Mouse (Mus musculus): ENCODE results near the gene Snrpa1. TPM values are rescaled to one million over a fixed set of nuclear protein-coding genes. Genes with fewer than 3 reads are reported as not detected.
A peak's percentile ranks its signal among the peaks of the same experiment; 100 is the strongest.

Gene Snrpa1
- polyA plus RNA-seq (2014; fragmentation: Nextera tagmentation; extraction: Ambion mirVana): 178 and 191 TPM in 2 replicates

- H3K27ac ChIP-seq (ENCODE audit: low read depth): no peak within 1 kb of the TSS
- H3K4me3 ChIP-seq (ENCODE audit: low read depth, low read length): peak within 1 kb of the TSS; percentile 91
- 72% methylated on average over 1 of the region's 1 CpGs for WGBS
- no peaks in the 10 kb centered on the region for H3K27me3 ChIP-seq (replicated peaks; ENCODE audit: control insufficient read depth, insufficient read depth, low read length)
- ATAC-seq (replicated peaks; ENCODE audit: low FRiP score, low TSS enrichment, low read depth) (no peak), DNase-seq (ENCODE audit: low spot score) (no peak)
- peak within 1 kb of the TSS; percentile 93 for H3K4me2 ChIP-seq (ENCODE audit: low read length)
- H3K9me3 ChIP-seq (ENCODE audit: control insufficient read depth, low read length): no peaks in the 10 kb centered on the region
- H3K9ac ChIP-seq (ENCODE audit: low read length): peak within 1 kb of the TSS; percentile 92
- peaks cover 15% of the 10 kb centered on the region for H3K36me3 ChIP-seq (ENCODE audit: control insufficient read depth, insufficient read depth, low read length)
- peaks cover 13% of the 10 kb centered on the region; the same call in 1 of the 2 replicates for H3K4me1 ChIP-seq (replicated peaks; ENCODE audit: control insufficient read depth, insufficient read depth, low read length)
Observed at GRCm38 (mm10) chr7:66058703-66059102, at the start of gene Snrpa1. TSS of gene Snrpa1 (plus strand) at chr7:66059003.

- Histone ChIP-seq H3K4me1 (replicated peaks; ENCODE audit: control insufficient read depth, insufficient read depth, low read length) (no peaks in the 10 kb centered on the region), H3K4me3 (ENCODE audit: low read depth, low read length) (no peak overlapping the region), H3K9ac (ENCODE audit: low read length) (no peak overlapping the region), H3K9me3 (ENCODE audit: control insufficient read depth, low read length) (no peaks in the 10 kb centered on the region), H3K27ac (ENCODE audit: low read depth) (no peak overlapping the region), H3K4me2 (ENCODE audit: low read length) (no peak overlapping the region), H3K36me3 (ENCODE audit: control insufficient read depth, insufficient read depth, low read length) (no peaks in the 10 kb centered on the region), H3K27me3 (replicated peaks; ENCODE audit: control insufficient read depth, insufficient read depth, low read length) (no peaks in the 10 kb centered on the region)
- no peak for ATAC-seq (replicated peaks; ENCODE audit: low FRiP score, low TSS enrichment, low read depth)
- 73% methylated on average over 6 of the region's 6 CpGs for WGBS
- no peak for DNase-seq (ENCODE audit: low spot score)
Observed at GRCm38 (mm10) chr7:66010518-66010917, 48.3 kb upstream of the Snrpa1 start.

DNA sequence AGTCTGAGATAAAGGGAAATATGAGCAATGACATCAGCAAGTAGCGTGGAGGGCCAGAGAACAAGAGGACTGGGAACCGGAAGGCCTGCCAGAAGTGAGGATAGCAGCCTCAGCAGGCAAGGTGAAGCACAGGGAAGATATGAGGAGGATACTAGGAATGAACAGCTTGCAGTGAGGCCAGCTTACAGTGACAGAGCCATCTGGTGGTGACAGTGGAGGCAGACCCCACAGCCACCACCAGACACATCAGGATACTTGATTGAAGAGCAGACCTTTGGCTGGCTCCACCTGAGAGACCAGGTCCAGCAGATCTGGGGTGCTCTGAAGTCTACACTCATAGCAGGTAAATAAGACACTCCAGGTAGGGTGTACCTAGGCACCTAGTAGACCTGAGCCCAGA, 31.1 kb upstream of the Snrpa1 start:
- no peak for ATAC-seq (replicated peaks; ENCODE audit: low FRiP score, low TSS enrichment, low read depth)
- Histone ChIP-seq H3K4me2 (ENCODE audit: low read length) (no peak overlapping the region), H3K9me3 (ENCODE audit: control insufficient read depth, low read length) (no peaks in the 10 kb centered on the region), H3K27ac (ENCODE audit: low read depth) (no peak overlapping the region), H3K4me1 (replicated peaks; ENCODE audit: control insufficient read depth, insufficient read depth, low read length) (no peaks in the 10 kb centered on the region), H3K36me3 (ENCODE audit: control insufficient read depth, insufficient read depth, low read length) (no peaks in the 10 kb centered on the region), H3K4me3 (ENCODE audit: low read depth, low read length) (no peak overlapping the region), H3K27me3 (replicated peaks; ENCODE audit: control insufficient read depth, insufficient read depth, low read length) (no peaks in the 10 kb centered on the region), H3K9ac (ENCODE audit: low read length) (no peak overlapping the region)
- no peak for DNase-seq (ENCODE audit: low spot score)
- WGBS: 85% methylated on average over 2 of the region's 2 CpGs

GRCm38 (mm10) chr7:66028766-66029512, 29.9 kb upstream of the Snrpa1 start:
- 74% methylated on average over 6 of the region's 6 CpGs for WGBS
- H3K27ac ChIP-seq (ENCODE audit: low read depth): no peak overlapping the region
- no peak overlapping the region for H3K4me2 ChIP-seq (ENCODE audit: low read length)
- no peaks in the 10 kb centered on the region for H3K36me3 ChIP-seq (ENCODE audit: control insufficient read depth, insufficient read depth, low read length)
- DNase-seq (ENCODE audit: low spot score) (no peak), ATAC-seq (replicated peaks; ENCODE audit: low FRiP score, low TSS enrichment, low read depth) (no peak)
- H3K9me3 ChIP-seq (ENCODE audit: control insufficient read depth, low read length): no peaks in the 10 kb centered on the region
- no peak overlapping the region for H3K9ac ChIP-seq (ENCODE audit: low read length)
- no peak overlapping the region for H3K4me3 ChIP-seq (ENCODE audit: low read depth, low read length)
- H3K4me1 ChIP-seq (replicated peaks; ENCODE audit: control insufficient read depth, insufficient read depth, low read length): no peaks in the 10 kb centered on the region
- H3K27me3 ChIP-seq (replicated peaks; ENCODE audit: control insufficient read depth, insufficient read depth, low read length): no peaks in the 10 kb centered on the region

GRCm38 (mm10) chr7:66036809-66037208, 22.0 kb upstream of the Snrpa1 start:
- H3K27me3 ChIP-seq (replicated peaks; ENCODE audit: control insufficient read depth, insufficient read depth, low read length): no peaks in the 10 kb centered on the region
- H3K4me1 ChIP-seq (replicated peaks; ENCODE audit: control insufficient read depth, insufficient read depth, low read length): 0 out of 2 replicates have a peak, but pooled peaks cover 5% of the 10 kb centered on the region
- H3K36me3 ChIP-seq (ENCODE audit: control insufficient read depth, insufficient read depth, low read length): no peaks in the 10 kb centered on the region
- no peak overlapping the region for H3K27ac ChIP-seq (ENCODE audit: low read depth)
- H3K9ac ChIP-seq (ENCODE audit: low read length): no peak overlapping the region
- no peak for ATAC-seq (replicated peaks; ENCODE audit: low FRiP score, low TSS enrichment, low read depth)
- DNase-seq (ENCODE audit: low spot score): no peak
- no peak overlapping the region for H3K4me3 ChIP-seq (ENCODE audit: low read depth, low read length)
- 31% methylated on average over 8 of the region's 8 CpGs for WGBS
- H3K4me2 ChIP-seq (ENCODE audit: low read length): no peak overlapping the region
- no peaks in the 10 kb centered on the region for H3K9me3 ChIP-seq (ENCODE audit: control insufficient read depth, low read length)

DNA sequence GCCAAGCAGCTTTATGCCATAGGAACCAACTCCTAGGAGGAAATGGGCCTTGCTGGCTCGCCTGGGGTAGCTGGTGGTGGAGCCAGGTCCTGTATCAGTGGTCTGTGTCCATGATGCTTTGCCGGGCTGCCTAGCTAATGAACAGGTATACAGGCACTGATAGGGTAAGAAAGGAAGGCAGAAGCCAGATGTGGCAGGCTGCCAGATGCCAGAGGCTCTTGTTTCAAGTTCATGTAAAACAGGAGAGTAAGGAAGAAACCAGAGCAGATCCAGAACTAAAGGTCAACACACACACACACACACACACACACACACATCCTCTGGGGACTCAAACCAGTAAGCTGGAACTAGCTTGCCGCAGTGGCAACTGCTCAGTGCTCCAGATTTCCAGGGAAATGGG, 20.5 kb upstream of the Snrpa1 start:
- 0 out of 2 replicates have a peak, but pooled peaks cover 5% of the 10 kb centered on the region for H3K4me1 ChIP-seq (replicated peaks; ENCODE audit: control insufficient read depth, insufficient read depth, low read length)
- DNase-seq (ENCODE audit: low spot score): no peak
- no peaks in the 10 kb centered on the region for H3K9me3 ChIP-seq (ENCODE audit: control insufficient read depth, low read length)
- H3K27ac ChIP-seq (ENCODE audit: low read depth): no peak overlapping the region
- no peak overlapping the region for H3K4me3 ChIP-seq (ENCODE audit: low read depth, low read length)
- WGBS: 68% methylated on average over 3 of the region's 3 CpGs
- ATAC-seq (replicated peaks; ENCODE audit: low FRiP score, low TSS enrichment, low read depth): no peak
- H3K9ac ChIP-seq (ENCODE audit: low read length): no peak overlapping the region
- H3K36me3 ChIP-seq (ENCODE audit: control insufficient read depth, insufficient read depth, low read length): no peaks in the 10 kb centered on the region
- no peak overlapping the region for H3K4me2 ChIP-seq (ENCODE audit: low read length)
- H3K27me3 ChIP-seq (replicated peaks; ENCODE audit: control insufficient read depth, insufficient read depth, low read length): no peaks in the 10 kb centered on the region

GRCm38 (mm10) chr7:66038730-66039129, 20.1 kb upstream of the Snrpa1 start:
- no peak overlapping the region for H3K27ac ChIP-seq (ENCODE audit: low read depth)
- ATAC-seq (replicated peaks; ENCODE audit: low FRiP score, low TSS enrichment, low read depth) (no peak), DNase-seq (ENCODE audit: low spot score) (no peak)
- no peaks in the 10 kb centered on the region for H3K36me3 ChIP-seq (ENCODE audit: control insufficient read depth, insufficient read depth, low read length)
- no peak overlapping the region for H3K9ac ChIP-seq (ENCODE audit: low read length)
- no peak overlapping the region for H3K4me2 ChIP-seq (ENCODE audit: low read length)
- WGBS: 83% methylated on average over 11 of the region's 11 CpGs
- H3K9me3 ChIP-seq (ENCODE audit: control insufficient read depth, low read length): no peaks in the 10 kb centered on the region
- no peaks in the 10 kb centered on the region for H3K27me3 ChIP-seq (replicated peaks; ENCODE audit: control insufficient read depth, insufficient read depth, low read length)
- no peak overlapping the region for H3K4me3 ChIP-seq (ENCODE audit: low read depth, low read length)
- H3K4me1 ChIP-seq (replicated peaks; ENCODE audit: control insufficient read depth, insufficient read depth, low read length): 0 out of 2 replicates have a peak, but pooled peaks cover 5% of the 10 kb centered on the region

DNA sequence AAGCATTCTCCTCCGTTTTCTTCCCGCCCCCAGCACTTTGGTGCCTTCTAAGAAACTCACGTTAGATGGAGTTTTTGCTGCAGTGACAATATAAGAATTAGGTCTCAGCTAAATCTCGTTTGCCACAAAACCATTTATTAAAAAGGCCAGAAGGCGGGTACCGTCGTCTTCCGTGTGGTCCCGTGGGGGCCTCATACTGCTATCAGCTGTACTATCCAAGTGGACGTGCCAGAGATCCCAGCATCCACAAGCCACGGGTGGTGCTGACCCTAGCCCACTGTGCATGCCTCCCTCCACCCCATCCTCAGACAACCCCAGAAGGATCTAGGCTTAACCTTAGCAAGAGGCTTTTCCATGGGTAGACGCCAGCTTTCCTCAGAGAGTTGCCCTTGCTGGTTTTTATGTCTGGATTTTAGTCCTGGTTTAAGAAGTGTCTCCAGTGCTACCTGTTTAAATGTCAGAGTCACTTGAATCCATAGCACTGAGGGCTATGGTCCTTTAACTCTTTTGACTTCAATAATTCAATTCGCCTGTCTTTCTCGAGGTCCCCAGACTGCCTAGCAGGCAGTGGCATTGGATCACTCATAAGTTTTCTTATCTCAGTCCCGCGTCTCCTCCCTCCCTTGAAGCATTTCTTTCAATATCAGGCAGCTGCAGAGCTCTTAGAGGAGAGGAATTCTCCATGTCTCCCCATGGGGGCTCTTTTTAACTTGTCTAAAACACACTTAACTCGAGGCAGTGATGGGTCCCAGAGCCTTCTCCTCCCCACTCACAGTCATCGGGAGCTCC, 18.6 kb upstream of the Snrpa1 start:
- ATAC-seq (replicated peaks; ENCODE audit: low FRiP score, low TSS enrichment, low read depth): no peak
- H3K9ac ChIP-seq (ENCODE audit: low read length): no peak overlapping the region
- no peaks in the 10 kb centered on the region for H3K36me3 ChIP-seq (ENCODE audit: control insufficient read depth, insufficient read depth, low read length)
- no peak for DNase-seq (ENCODE audit: low spot score)
- WGBS: 79% methylated on average over 18 of the region's 18 CpGs
- 0 out of 2 replicates have a peak, but pooled peaks cover 5% of the 10 kb centered on the region for H3K4me1 ChIP-seq (replicated peaks; ENCODE audit: control insufficient read depth, insufficient read depth, low read length)
- H3K4me2 ChIP-seq (ENCODE audit: low read length): no peak overlapping the region
- H3K27me3 ChIP-seq (replicated peaks; ENCODE audit: control insufficient read depth, insufficient read depth, low read length): no peaks in the 10 kb centered on the region
- H3K4me3 ChIP-seq (ENCODE audit: low read depth, low read length): no peak overlapping the region
- no peaks in the 10 kb centered on the region for H3K9me3 ChIP-seq (ENCODE audit: control insufficient read depth, low read length)
- no peak overlapping the region for H3K27ac ChIP-seq (ENCODE audit: low read depth)

Data from intestine, embryonic 14.5 days (tissue).